Mouse (Mus musculus): ENCODE measurements around the gene Vps37c. TPM values are rescaled to one million over a fixed set of nuclear protein-coding genes. Genes with fewer than 3 reads are reported as not detected.

The Vps37c gene
- polyA plus RNA-seq, 1 experiment from 2014 or later, result 37.5 TPM

GRCm38 (mm10) chr19:10661373-10661772 lies 27.2 kb upstream of the Vps37c start:
- WGBS, result 79% methylated on average over 5 of the region's 5 CpGs

DNA sequence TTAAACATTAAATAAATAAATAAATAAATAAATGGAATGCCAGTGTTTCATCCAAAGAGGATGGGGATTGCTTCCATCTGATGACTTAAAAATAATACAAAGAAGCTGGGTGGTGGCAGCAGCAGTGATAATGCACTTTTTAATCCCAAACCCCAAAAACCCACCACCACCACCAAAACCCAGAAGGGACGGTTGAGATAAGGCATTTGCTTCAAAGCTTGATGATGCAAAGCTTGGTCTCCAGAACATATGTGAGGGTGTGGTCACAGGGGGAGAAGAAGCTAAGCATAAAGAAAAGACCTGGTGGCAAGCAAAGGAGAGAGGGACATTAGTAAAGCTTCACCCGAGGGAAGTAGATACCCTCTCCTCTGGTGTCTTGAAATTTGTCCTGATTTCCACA lies 26.6 kb upstream of the Vps37c start:
- Histone ChIP-seq H3K36me3 (ENCODE audit: control insufficient read depth, insufficient read depth, low read length) (no peaks in the 10 kb centered on the region), H3K27me3 (ENCODE audit: control insufficient read depth, insufficient read depth, low read length) (no peaks in the 10 kb centered on the region), H3K4me2 (replicated peaks; ENCODE audit: low read depth, low read length) (no peak overlapping the region), H3K27ac (ENCODE audit: low read length) (no peak overlapping the region), H3K9ac (replicated peaks; ENCODE audit: low read depth, low read length) (no peak overlapping the region), H3K4me1 (ENCODE audit: control insufficient read depth, insufficient read depth, low read length) (no peaks in the 10 kb centered on the region), H3K4me3 (ENCODE audit: low read depth, low read length) (no peak overlapping the region), H3K9me3 (ENCODE audit: control insufficient read depth, low read depth, low read length) (no peaks in the 10 kb centered on the region)
- WGBS, result 84% methylated on average over 2 of the region's 2 CpGs
- no peak for ATAC-seq (ENCODE audit: insufficient number of reproducible peaks, insufficient read depth, low FRiP score, low read depth)

More at GRCm38 (mm10) chr19:10661373-10661772, 27.2 kb upstream of the Vps37c start:
- no peak overlapping the region for H3K9ac ChIP-seq (replicated peaks; ENCODE audit: low read depth, low read length)
- H3K4me1 ChIP-seq (ENCODE audit: control insufficient read depth, insufficient read depth, low read length), result no peaks in the 10 kb centered on the region
- no peak overlapping the region for H3K4me3 ChIP-seq (ENCODE audit: low read depth, low read length)
- H3K36me3 ChIP-seq (ENCODE audit: control insufficient read depth, insufficient read depth, low read length), result no peaks in the 10 kb centered on the region
- H3K27me3 ChIP-seq (ENCODE audit: control insufficient read depth, insufficient read depth, low read length), result no peaks in the 10 kb centered on the region
- ATAC-seq (ENCODE audit: insufficient number of reproducible peaks, insufficient read depth, low FRiP score, low read depth), result peak; percentile 53; the same call in 1 of the 2 replicates
- H3K9me3 ChIP-seq (ENCODE audit: control insufficient read depth, low read depth, low read length), result no peaks in the 10 kb centered on the region
- no peak overlapping the region for H3K4me2 ChIP-seq (replicated peaks; ENCODE audit: low read depth, low read length)
- no peak overlapping the region for H3K27ac ChIP-seq (ENCODE audit: low read length)

- Histone ChIP-seq H3K4me3 (ENCODE audit: low read depth, low read length) (no peak overlapping the region), H3K4me1 (ENCODE audit: control insufficient read depth, insufficient read depth, low read length) (no peaks in the 10 kb centered on the region), H3K9me3 (ENCODE audit: control insufficient read depth, low read depth, low read length) (no peaks in the 10 kb centered on the region), H3K9ac (replicated peaks; ENCODE audit: low read depth, low read length) (no peak overlapping the region), H3K27me3 (ENCODE audit: control insufficient read depth, insufficient read depth, low read length) (no peaks in the 10 kb centered on the region), H3K36me3 (ENCODE audit: control insufficient read depth, insufficient read depth, low read length) (no peaks in the 10 kb centered on the region), H3K4me2 (replicated peaks; ENCODE audit: low read depth, low read length) (no peak overlapping the region), H3K27ac (ENCODE audit: low read length) (no peak overlapping the region)
- no peak for ATAC-seq (ENCODE audit: insufficient number of reproducible peaks, insufficient read depth, low FRiP score, low read depth)
- WGBS, result 78% methylated on average over 3 of the region's 3 CpGs
These were observed 25.9 kb upstream of the Vps37c start for GRCm38 (mm10) chr19:10662665-10663064.

DNA sequence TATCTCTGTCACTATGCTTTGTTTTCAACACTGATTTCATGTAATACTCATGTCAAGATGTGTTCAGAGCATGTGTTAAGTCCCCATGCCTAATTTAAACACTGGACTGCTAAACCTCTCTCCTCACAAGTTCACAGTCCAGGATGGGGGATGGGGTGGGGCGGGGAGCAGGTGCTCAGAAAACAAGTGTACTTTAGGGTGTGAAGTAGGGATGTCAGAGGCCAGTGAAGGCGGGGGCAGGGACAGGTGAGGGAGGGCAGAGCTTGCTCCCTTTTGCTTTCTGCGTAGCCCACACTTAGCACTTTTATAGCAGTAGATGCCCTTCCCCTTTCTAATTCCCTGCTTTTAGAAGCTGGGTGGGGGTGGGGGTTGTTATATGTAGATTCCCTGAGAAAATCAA lies 23.4 kb upstream of the Vps37c start:
- Histone ChIP-seq H3K9me3 (ENCODE audit: control insufficient read depth, low read depth, low read length) (no peaks in the 10 kb centered on the region), H3K4me2 (replicated peaks; ENCODE audit: low read depth, low read length) (no peak overlapping the region), H3K4me1 (ENCODE audit: control insufficient read depth, insufficient read depth, low read length) (no peaks in the 10 kb centered on the region), H3K4me3 (ENCODE audit: low read depth, low read length) (no peak overlapping the region), H3K9ac (replicated peaks; ENCODE audit: low read depth, low read length) (no peak overlapping the region), H3K27ac (ENCODE audit: low read length) (no peak overlapping the region), H3K36me3 (ENCODE audit: control insufficient read depth, insufficient read depth, low read length) (no peaks in the 10 kb centered on the region), H3K27me3 (ENCODE audit: control insufficient read depth, insufficient read depth, low read length) (no peaks in the 10 kb centered on the region)
- 0 out of 2 replicates have a peak, but pooled peaks have one; percentile 24 for ATAC-seq (ENCODE audit: insufficient number of reproducible peaks, insufficient read depth, low FRiP score, low read depth)
- WGBS, result 61% methylated on average over 3 of the region's 3 CpGs

GRCm38 (mm10) chr19:10665499-10665898 lies 23.0 kb upstream of the Vps37c start:
- H3K27me3 ChIP-seq (ENCODE audit: control insufficient read depth, insufficient read depth, low read length), result no peaks in the 10 kb centered on the region
- no peaks in the 10 kb centered on the region for H3K36me3 ChIP-seq (ENCODE audit: control insufficient read depth, insufficient read depth, low read length)
- no peak overlapping the region for H3K4me2 ChIP-seq (replicated peaks; ENCODE audit: low read depth, low read length)
- no peak overlapping the region for H3K27ac ChIP-seq (ENCODE audit: low read length)
- 12% methylated on average over 2 of the region's 2 CpGs for WGBS
- no peaks in the 10 kb centered on the region for H3K4me1 ChIP-seq (ENCODE audit: control insufficient read depth, insufficient read depth, low read length)
- ATAC-seq (ENCODE audit: insufficient number of reproducible peaks, insufficient read depth, low FRiP score, low read depth), result peak; percentile 64; the same call in 1 of the 2 replicates
- H3K9ac ChIP-seq (replicated peaks; ENCODE audit: low read depth, low read length), result no peak overlapping the region
- H3K9me3 ChIP-seq (ENCODE audit: control insufficient read depth, low read depth, low read length), result no peaks in the 10 kb centered on the region
- no peak overlapping the region for H3K4me3 ChIP-seq (ENCODE audit: low read depth, low read length)

GRCm38 (mm10) chr19:10671319-10671718 lies 17.2 kb upstream of the Vps37c start:
- Histone ChIP-seq H3K4me1 (ENCODE audit: control insufficient read depth, insufficient read depth, low read length) (no peaks in the 10 kb centered on the region), H3K9ac (replicated peaks; ENCODE audit: low read depth, low read length) (no peak overlapping the region), H3K27ac (ENCODE audit: low read length) (no peak overlapping the region), H3K4me2 (replicated peaks; ENCODE audit: low read depth, low read length) (no peak overlapping the region), H3K27me3 (ENCODE audit: control insufficient read depth, insufficient read depth, low read length) (no peaks in the 10 kb centered on the region), H3K36me3 (ENCODE audit: control insufficient read depth, insufficient read depth, low read length) (no peaks in the 10 kb centered on the region), H3K9me3 (ENCODE audit: control insufficient read depth, low read depth, low read length) (no peaks in the 10 kb centered on the region), H3K4me3 (ENCODE audit: low read depth, low read length) (no peak overlapping the region)
- WGBS, result 77% methylated on average over 4 of the region's 4 CpGs
- no peak for ATAC-seq (ENCODE audit: insufficient number of reproducible peaks, insufficient read depth, low FRiP score, low read depth)

GRCm38 (mm10) chr19:10671854-10672417 lies 16.6 kb upstream of the Vps37c start:
- Histone ChIP-seq H3K9ac (replicated peaks; ENCODE audit: low read depth, low read length) (no peak overlapping the region), H3K4me3 (ENCODE audit: low read depth, low read length) (no peak overlapping the region), H3K36me3 (ENCODE audit: control insufficient read depth, insufficient read depth, low read length) (no peaks in the 10 kb centered on the region), H3K4me2 (replicated peaks; ENCODE audit: low read depth, low read length) (no peak overlapping the region), H3K27ac (ENCODE audit: low read length) (no peak overlapping the region), H3K4me1 (ENCODE audit: control insufficient read depth, insufficient read depth, low read length) (no peaks in the 10 kb centered on the region), H3K9me3 (ENCODE audit: control insufficient read depth, low read depth, low read length) (no peaks in the 10 kb centered on the region), H3K27me3 (ENCODE audit: control insufficient read depth, insufficient read depth, low read length) (no peaks in the 10 kb centered on the region)
- no peak for ATAC-seq (ENCODE audit: insufficient number of reproducible peaks, insufficient read depth, low FRiP score, low read depth)
- WGBS, result 58% methylated on average over 9 of the region's 9 CpGs

DNA sequence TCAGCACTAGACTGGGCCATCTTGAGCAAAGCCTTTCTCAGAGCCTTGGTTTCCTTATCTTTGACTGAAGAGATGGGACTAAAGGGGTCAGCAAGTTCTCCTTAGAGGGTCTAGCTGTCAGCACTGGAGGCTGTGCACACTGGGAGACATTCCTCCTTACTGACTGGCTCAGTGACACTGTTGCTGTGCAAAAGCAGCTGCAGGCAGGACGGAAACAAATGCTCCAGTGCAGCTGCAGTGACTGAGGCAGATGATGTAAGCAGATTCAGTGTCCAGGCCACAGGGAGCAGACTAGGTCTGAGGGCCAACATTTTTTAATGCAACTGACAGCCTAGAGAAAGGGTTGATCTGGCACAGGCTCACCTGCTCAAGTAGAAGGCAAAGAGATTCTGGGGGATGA lies 15.3 kb upstream of the Vps37c start:
- Histone ChIP-seq H3K36me3 (ENCODE audit: control insufficient read depth, insufficient read depth, low read length) (no peaks in the 10 kb centered on the region), H3K4me2 (replicated peaks; ENCODE audit: low read depth, low read length) (no peak overlapping the region), H3K9ac (replicated peaks; ENCODE audit: low read depth, low read length) (no peak overlapping the region), H3K4me3 (ENCODE audit: low read depth, low read length) (no peak overlapping the region), H3K4me1 (ENCODE audit: control insufficient read depth, insufficient read depth, low read length) (no peaks in the 10 kb centered on the region), H3K27me3 (ENCODE audit: control insufficient read depth, insufficient read depth, low read length) (no peaks in the 10 kb centered on the region), H3K27ac (ENCODE audit: low read length) (no peak overlapping the region), H3K9me3 (ENCODE audit: control insufficient read depth, low read depth, low read length) (no peaks in the 10 kb centered on the region)
- no peak for ATAC-seq (ENCODE audit: insufficient number of reproducible peaks, insufficient read depth, low FRiP score, low read depth)
- WGBS, result 47% methylated on average over 1 of the region's 1 CpGs

GRCm38 (mm10) chr19:10676656-10677055 lies 11.9 kb upstream of the Vps37c start:
- H3K27ac ChIP-seq (ENCODE audit: low read length), result no peak overlapping the region
- no peak overlapping the region for H3K4me2 ChIP-seq (replicated peaks; ENCODE audit: low read depth, low read length)
- H3K27me3 ChIP-seq (ENCODE audit: control insufficient read depth, insufficient read depth, low read length), result no peaks in the 10 kb centered on the region
- no peak overlapping the region for H3K4me3 ChIP-seq (ENCODE audit: low read depth, low read length)
- no peaks in the 10 kb centered on the region for H3K36me3 ChIP-seq (ENCODE audit: control insufficient read depth, insufficient read depth, low read length)
- H3K9me3 ChIP-seq (ENCODE audit: control insufficient read depth, low read depth, low read length), result no peaks in the 10 kb centered on the region
- H3K4me1 ChIP-seq (ENCODE audit: control insufficient read depth, insufficient read depth, low read length), result no peaks in the 10 kb centered on the region
- WGBS, result 82% methylated on average over 16 of the region's 16 CpGs
- H3K9ac ChIP-seq (replicated peaks; ENCODE audit: low read depth, low read length), result no peak overlapping the region
- ATAC-seq (ENCODE audit: insufficient number of reproducible peaks, insufficient read depth, low FRiP score, low read depth), result no peak

All from stomach, embryonic 14.5 days (tissue).